ENCODE assay signal across 28 mouse cellular contexts in genomic region chr9:13446236-13446635, GRCm38 (mm10). TPM values are rescaled to one million over a fixed set of nuclear protein-coding genes. Genes with fewer than 3 reads are reported as not detected.
DNase-seq lines count a peak whose midpoint lies in the region; ATAC-seq and TF ChIP-seq lines count a peak whose summit lies in the region.
"Had no signal": no experiment of that assay in that cellular context is flagged by ENCODE, and none has a peak within 500 bp of the region (broad histone marks: within the 10 kb centered on the region; RNA-seq: fewer than 3 reads in every experiment).

No protein-coding gene starts in this region.

- no peaks in the 10 kb centered on the region for H3K27me3 ChIP-seq in midbrain, embryonic 11.5 days (ENCODE audit: control insufficient read depth, insufficient read depth, low read length)
- no peaks in the 10 kb centered on the region for H3K27me3 ChIP-seq in midbrain, embryonic 14.5 days (ENCODE audit: control insufficient read depth, insufficient read depth, low read length)
- H3K27me3 ChIP-seq in MEL (ENCODE audit: control insufficient read depth in 1 of 2, insufficient read depth in 2 of 2, low read length in 2 of 2): no peaks in the 10 kb centered on the region
- H3K27me3 ChIP-seq in forebrain, embryonic 15.5 days: no peaks in the 10 kb centered on the region
- H3K27me3 ChIP-seq in heart, adult 2 months (ENCODE audit: control insufficient read depth, insufficient read depth, low read length): no peaks in the 10 kb centered on the region
- H3K27me3 ChIP-seq: embryonic facial prominence, embryonic 13.5 days; heart, embryonic 12.5 days; liver, embryonic 15.5 days had no signal

- no peaks in the 10 kb centered on the region for H3K4me1 ChIP-seq in midbrain, embryonic 11.5 days (ENCODE audit: control insufficient read depth, insufficient read depth, low read length)
- no peaks in the 10 kb centered on the region for H3K4me1 ChIP-seq in midbrain, embryonic 14.5 days (ENCODE audit: control insufficient read depth, insufficient read depth, low read length)
- peaks cover 0 to 6% of the 10 kb centered on the region in 2 experiments; a peak in 1 of 4 replicates for H3K4me1 ChIP-seq in MEL (ENCODE audit: control insufficient read depth in 1 of 2, insufficient read depth in 2 of 2, low read length in 2 of 2)
- H3K4me1 ChIP-seq in forebrain, embryonic 15.5 days: no peaks in the 10 kb centered on the region
- peaks cover 12% of the 10 kb centered on the region for H3K4me1 ChIP-seq in heart, adult 2 months (ENCODE audit: control insufficient read depth, insufficient read depth, low read length)
- H3K4me1 ChIP-seq: liver, embryonic 15.5 days had no signal

- WGBS in midbrain, embryonic 11.5 days: 85% methylated on average over 1 of the region's 1 CpGs
- 94% methylated on average over 1 of the region's 1 CpGs for WGBS in midbrain, embryonic 14.5 days
- 95% methylated on average over 1 of the region's 1 CpGs for WGBS in forebrain, embryonic 15.5 days
- WGBS in heart, adult 2 months: 88% methylated on average over 1 of the region's 1 CpGs

- H3K79me2 ChIP-seq in MEL (ENCODE audit: control insufficient read depth, insufficient read depth, low read length, poor library complexity): no peaks in the 10 kb centered on the region
- H3K79me2 ChIP-seq in heart, adult 2 months (replicated peaks; ENCODE audit: control insufficient read depth, insufficient read depth, low read length): peaks cover 2% of the 10 kb centered on the region

- no peak for TF ChIP-seq EP300 in MEL (IDR thresholded peaks at IDR 0.05; ENCODE audit: low read depth in 1 of 2, low read length in 2 of 2)
- no peak for TF ChIP-seq EP300 in heart, adult 2 months (IDR thresholded peaks at IDR 0.05; ENCODE audit: insufficient read depth, low read depth, low read length)

- peak; percentile 62 for DNase-seq in midbrain, embryonic 11.5 days (ENCODE audit: low spot score, missing footprints)
- DNase-seq in midbrain, embryonic 14.5 days: no peak
- DNase-seq in MEL (ENCODE audit: low read depth, low spot score): no peak
- DNase-seq in adrenal gland, adult 18-20 months (ENCODE audit: low spot score in 2 of 2): no peak
- DNase-seq in heart, adult 2 months: no peak
- DNase-seq: adrenal gland, adult 8-10 months; cerebellum, adult 9-10 months; heart, postnatal 14 days; layer of hippocampus, postnatal 36 days; lung, postnatal 14 days; right cerebral cortex, postnatal 4 days had no signal

- no peak for TF ChIP-seq CTCF in MEL (IDR thresholded peaks at IDR 0.05 in 2 of 3, conservative IDR thresholded peaks at IDR 0.05 in 1 of 3; ENCODE audit: control insufficient read depth in 1 of 3, insufficient read depth in 1 of 3, low read depth in 2 of 3, low read length in 3 of 3, poor library complexity in 1 of 3, severe bottlenecking in 1 of 3)
- TF ChIP-seq CTCF in heart, adult 2 months (IDR thresholded peaks at IDR 0.05): no peak

- no peak overlapping the region for H3K4me2 ChIP-seq in midbrain, embryonic 11.5 days
- H3K4me2 ChIP-seq in midbrain, embryonic 14.5 days (ENCODE audit: low read length): no peak overlapping the region
- H3K4me2 ChIP-seq in forebrain, embryonic 15.5 days (replicated peaks): no peak overlapping the region
- H3K4me2 ChIP-seq: embryonic facial prominence, embryonic 13.5 days; heart, embryonic 12.5 days; hindbrain, embryonic 14.5 days; liver, embryonic 15.5 days had no signal

- H3K27ac ChIP-seq in midbrain, embryonic 11.5 days (ENCODE audit: low read depth, low read length): no peak overlapping the region
- no peak overlapping the region for H3K27ac ChIP-seq in midbrain, embryonic 14.5 days (replicated peaks; ENCODE audit: low read depth, low read length)
- H3K27ac ChIP-seq in MEL (ENCODE audit: control insufficient read depth, low read depth, low read length): no peak overlapping the region
- H3K27ac ChIP-seq in forebrain, embryonic 15.5 days (replicated peaks): no peak overlapping the region
- H3K27ac ChIP-seq in heart, adult 2 months: no peak overlapping the region
- H3K27ac ChIP-seq: embryonic facial prominence, embryonic 13.5 days; hindbrain, embryonic 14.5 days; liver, embryonic 15.5 days; midbrain, embryonic 10.5 days had no signal

- no peak overlapping the region for H3K4me3 ChIP-seq in midbrain, embryonic 11.5 days (ENCODE audit: low read depth, low read length)
- no peak overlapping the region for H3K4me3 ChIP-seq in midbrain, embryonic 14.5 days (replicated peaks; ENCODE audit: low read depth, low read length)
- no peak overlapping the region for H3K4me3 ChIP-seq in MEL (ENCODE audit: control insufficient read depth in 1 of 2, insufficient read depth in 1 of 2, low read depth in 2 of 2, low read length in 2 of 2)
- no peak overlapping the region for H3K4me3 ChIP-seq in forebrain, embryonic 15.5 days
- no peak overlapping the region for H3K4me3 ChIP-seq in heart, adult 2 months
- H3K4me3 ChIP-seq: embryonic facial prominence, embryonic 13.5 days; heart, embryonic 12.5 days; liver, embryonic 15.5 days; midbrain, embryonic 10.5 days had no signal

- no peaks in the 10 kb centered on the region for H3K36me3 ChIP-seq in midbrain, embryonic 11.5 days (ENCODE audit: control insufficient read depth, insufficient read depth, low read length)
- no peaks in the 10 kb centered on the region for H3K36me3 ChIP-seq in midbrain, embryonic 14.5 days (ENCODE audit: control insufficient read depth, insufficient read depth, low read length)
- peaks cover 0 to 2% of the 10 kb centered on the region in 2 experiments; a peak in 1 of 4 replicates for H3K36me3 ChIP-seq in MEL (ENCODE audit: control insufficient read depth in 1 of 2, insufficient read depth in 2 of 2, low read length in 2 of 2)
- H3K36me3 ChIP-seq in forebrain, embryonic 15.5 days: no peaks in the 10 kb centered on the region
- H3K36me3 ChIP-seq in heart, adult 2 months (ENCODE audit: control insufficient read depth, insufficient read depth, low read length): no peaks in the 10 kb centered on the region; the same call in 1 of the 2 replicates
- H3K36me3 ChIP-seq: embryonic facial prominence, embryonic 13.5 days; heart, embryonic 12.5 days; liver, embryonic 15.5 days; midbrain, embryonic 10.5 days had no signal

- ATAC-seq in midbrain, embryonic 11.5 days (ENCODE audit: low FRiP score): no peak
- ATAC-seq in midbrain, embryonic 14.5 days (ENCODE audit: low FRiP score, low TSS enrichment): no peak
- peak; percentile 28 for ATAC-seq in inflammation-experienced regulatory T-cells, adult 6 months
- ATAC-seq in neutrophil, adult 5-6 weeks (ENCODE audit: extremely low read depth, insufficient number of reproducible peaks, low FRiP score, poor library complexity, severe bottlenecking): peak; percentile 47; the same call in 1 of the 2 replicates
- no peak for ATAC-seq in forebrain, embryonic 15.5 days (replicated peaks)
- ATAC-seq: forebrain, embryonic 14.5 days; intestine, postnatal 0 days had no signal

- no peaks in the 10 kb centered on the region for H3K9me3 ChIP-seq in midbrain, embryonic 11.5 days (ENCODE audit: control insufficient read depth, low read length)
- H3K9me3 ChIP-seq in midbrain, embryonic 14.5 days (ENCODE audit: control insufficient read depth, low read length): no peaks in the 10 kb centered on the region
- no peaks in the 10 kb centered on the region for H3K9me3 ChIP-seq in MEL (replicated peaks; ENCODE audit: insufficient read depth, low read length)
- no peaks in the 10 kb centered on the region for H3K9me3 ChIP-seq in forebrain, embryonic 15.5 days
- H3K9me3 ChIP-seq: embryonic facial prominence, embryonic 13.5 days; heart, embryonic 12.5 days; liver, embryonic 15.5 days; midbrain, embryonic 10.5 days had no signal

- intact Hi-C loops in heart, adult 2 months (cut with DNase I): no loop called here

- no peak overlapping the region for H3K9ac ChIP-seq in midbrain, embryonic 11.5 days (ENCODE audit: low read length)
- H3K9ac ChIP-seq in midbrain, embryonic 14.5 days (replicated peaks; ENCODE audit: low read length): no peak overlapping the region
- H3K9ac ChIP-seq in MEL (ENCODE audit: control insufficient read depth, low read depth, low read length, poor library complexity, severe bottlenecking): no peak overlapping the region
- no peak overlapping the region for H3K9ac ChIP-seq in forebrain, embryonic 15.5 days (replicated peaks)
- H3K9ac ChIP-seq in heart, adult 2 months (ENCODE audit: low read depth, low read length): no peak overlapping the region
- H3K9ac ChIP-seq: embryonic facial prominence, embryonic 13.5 days; heart, embryonic 12.5 days; hindbrain, embryonic 14.5 days; liver, embryonic 15.5 days had no signal

- TF ChIP-seq RAD21 in MEL (IDR thresholded peaks at IDR 0.05; ENCODE audit: low read depth, low read length): no peak

- TF ChIP-seq POLR2A in MEL (IDR thresholded peaks at IDR 0.05; ENCODE audit: control insufficient read depth in 1 of 2, insufficient read depth in 1 of 2, low read depth in 1 of 2, low read length in 2 of 2, poor library complexity in 1 of 2): no peak
- TF ChIP-seq POLR2A in heart, adult 2 months (IDR thresholded peaks at IDR 0.05; ENCODE audit: insufficient read depth, low read depth, low read length): no peak

TF ChIP-seq in MEL, 35 proteins besides CTCF, POLR2A, EP300 and RAD21:
- TF ChIP-seq MYC (IDR thresholded peaks at IDR 0.05; ENCODE audit: low read depth, low read length) (no peak), POLR2AphosphoS5 (IDR thresholded peaks at IDR 0.05; ENCODE audit: borderline replicate concordance, low read depth, low read length) (peak; percentile 69; the same call in 1 of the 2 replicates), MEF2A (IDR thresholded peaks at IDR 0.05; ENCODE audit: extremely low read depth, insufficient replicate concordance, low read depth, low read length, poor library complexity, severe bottlenecking) (no peak)
TF ChIP-seq in MEL: peak in this region for 1.

RNA-seq across cellular contexts. Expression of gene Gm17571, which starts 0.3 kb away (rescaled TPM):
- not detected in 2 replicates for polyA plus RNA-seq in midbrain, embryonic 11.5 days (2014; fragmentation: Nextera tagmentation; extraction: Ambion mirVana)
- not detected in 2 replicates for polyA plus RNA-seq in midbrain, embryonic 14.5 days (2014; fragmentation: Nextera tagmentation; extraction: Ambion mirVana)
- not detected in 2 replicates for total RNA-seq in MEL (2012; rRNA removed)
- not detected for polyA plus RNA-seq in MEL (2012; ENCODE audit: insufficient read depth in 1 of 2, insufficient read length in 2 of 2, low read depth in 1 of 2, low replicate concordance in 2 of 2, missing spikeins in 1 of 2)
- not detected for polyA plus RNA-seq in inflammation-experienced regulatory T-cells, adult 6 months (2017; shearing (Covaris generic))
- total RNA-seq in neutrophil, adult 5-6 weeks (2017): not detected in 2 replicates
- polyA plus RNA-seq in forebrain, embryonic 15.5 days (2015; fragmentation: Nextera tagmentation; extraction: Ambion mirVana): not detected in 2 replicates
- total RNA-seq in adrenal gland, adult 18-20 months (2021): not detected
- not detected for total RNA-seq in heart, adult 2 months (2021)
- not detected in 2 replicates for polyA plus RNA-seq in heart, adult 2 months (2012; rRNA removed)
- total RNA-seq: adrenal gland, adult 8-10 months; gastrocnemius, postnatal 4 days; heart, postnatal 14 days; layer of hippocampus, postnatal 36 days; left cerebral cortex, postnatal 25 days had no signal
- polyA plus RNA-seq: C2C12; embryonic facial prominence, embryonic 13.5 days; forebrain, embryonic 14.5 days; heart, embryonic 12.5 days; hindbrain, embryonic 14.5 days; intestine, postnatal 0 days; kidney, embryonic 16.5 days; large intestine, adult 2 months; limb, embryonic 14.5 days; liver, embryonic 15.5 days; midbrain, embryonic 10.5 days; stomach, embryonic 16.5 days had no signal

Comparison
In these comparisons a context has a peak if more than half of its experiments do, and no peak if none do; other contexts are left out.
1. ATAC-seq: peak in inflammation-experienced regulatory T-cells, adult 6 months (single experiment) and neutrophil, adult 5-6 weeks (single experiment); none in midbrain, embryonic 11.5 days (single experiment), midbrain, embryonic 14.5 days (single experiment) and forebrain, embryonic 15.5 days (single experiment).